Mouse (Mus musculus): ENCODE data around the gene Lgalsl. TPM values are rescaled to one million over a fixed set of nuclear protein-coding genes. Genes with fewer than 3 reads are reported as not detected.

Lgalsl gene
- polyA plus RNA-seq, 1 experiment from 2014 or later, result 42.1 TPM

- Histone ChIP-seq H3K9me3 (replicated peaks) (no peaks in the 10 kb centered on the region), H3K9ac (no peak overlapping the region), H3K36me3 (no peaks in the 10 kb centered on the region), H3K4me1 (no peaks in the 10 kb centered on the region), H3K4me3 (no peak overlapping the region), H3K27me3 (no peaks in the 10 kb centered on the region), H3K27ac (no peak overlapping the region), H3K4me2 (replicated peaks) (no peak overlapping the region)
- no peak for ATAC-seq (ENCODE audit: low FRiP score)
These were observed 54.2 kb downstream of the Lgalsl start for GRCm38 (mm10) chr11:20776668-20777067.

Other genes starting within 250 kb of the Lgalsl start
- gene Aftph, start 89.5 kb downstream of the Lgalsl start, polyA plus RNA-seq (2016; fragmentation: Nextera tagmentation; extraction: Ambion mirVana), result 35.4 and 35.9 TPM in 2 replicates

All from hindbrain, embryonic 12.5 days (tissue).